Mouse (Mus musculus) macrophage (primary cell): Measurements from ENCODE around the gene Jag2. TPM values are rescaled to one million over a fixed set of nuclear protein-coding genes. Genes with fewer than 3 reads are reported as not detected.

ENCODE experiments used
- H3K27ac ChIP-seq: fragments of 350-480 bp; formaldehyde crosslinking; 2 replicates; pipeline ENCODE4 v1.9.0; 2021
- H3K36me3 ChIP-seq: fragments of 350-480 bp; formaldehyde crosslinking; 2 replicates; pipeline ENCODE4 v1.9.0; 2021; ENCODE audit errors: inconsistent target
- H3K4me3 ChIP-seq: fragments of 350-480 bp; formaldehyde crosslinking; 2 replicates; pipeline ENCODE4 v1.9.0; 2021; ENCODE audit errors: inconsistent target
- H3K79me2 ChIP-seq: fragments of 350-480 bp; formaldehyde crosslinking; 2 replicates; pipeline ENCODE4 v1.9.0; 2021; ENCODE audit errors: inconsistent target
- WGBS: methylation state at CpG from one replicate; pipeline ENCODE4 v1.1.7; 2026; ENCODE audit warnings: inconsistent platforms; ENCODE audit not compliant: missing documents; 5-methylcytosine and 5-hydroxymethylcytosine counted together
- polyA plus RNA-seq: library from polyadenylated mRNA; stranded (reverse); fragments of 250-400 nt; gene quantifications from 3 replicates; pipeline ENCODE4 v1.2.4, GENCODE M21; 2018; ENCODE audit warnings: inconsistent platforms

Jag2 gene
- polyA plus RNA-seq, 1 experiment from 2014 or later = 0.14 TPM

DNA sequence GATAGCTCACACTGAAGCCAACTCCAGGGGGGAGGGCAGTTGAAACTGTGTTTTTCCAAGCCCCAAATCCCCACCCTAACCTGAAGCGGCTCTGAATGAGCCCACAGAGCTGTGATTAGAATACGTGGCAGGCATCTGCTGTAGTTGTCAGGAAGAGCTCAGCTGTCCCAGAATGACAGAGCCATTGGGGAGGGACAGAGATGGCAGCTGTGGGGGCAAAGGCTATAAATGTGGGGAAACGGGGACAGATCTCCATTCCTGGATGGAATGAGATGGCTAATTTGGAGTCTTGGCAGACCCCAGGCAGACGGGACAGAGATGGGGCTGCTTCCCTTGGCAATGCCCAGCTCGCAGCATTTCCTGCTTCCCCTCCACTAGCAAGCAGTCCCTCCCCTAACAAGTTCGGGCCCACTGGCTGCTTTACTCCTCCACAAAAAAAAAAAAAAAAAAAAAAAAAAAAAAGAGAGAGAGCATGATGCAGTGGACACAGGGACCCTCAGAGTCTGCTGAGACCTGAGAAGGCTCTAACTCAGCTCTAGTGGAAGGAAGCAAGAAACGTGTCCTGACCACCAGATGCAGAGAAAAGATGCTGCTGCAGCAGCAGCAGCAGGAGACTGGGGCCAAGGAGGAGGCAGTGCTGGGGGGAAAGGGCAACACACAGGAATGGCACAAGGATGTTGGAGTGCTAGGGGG, 21.7 kb upstream of the Jag2 start:
- Histone ChIP-seq H3K4me3 (no peak overlapping the region), H3K36me3 (no peaks in the 10 kb centered on the region), H3K27ac (no peak overlapping the region), H3K79me2 (no peaks in the 10 kb centered on the region)
- WGBS = 49% methylated on average over 7 of the region's 7 CpGs

DNA sequence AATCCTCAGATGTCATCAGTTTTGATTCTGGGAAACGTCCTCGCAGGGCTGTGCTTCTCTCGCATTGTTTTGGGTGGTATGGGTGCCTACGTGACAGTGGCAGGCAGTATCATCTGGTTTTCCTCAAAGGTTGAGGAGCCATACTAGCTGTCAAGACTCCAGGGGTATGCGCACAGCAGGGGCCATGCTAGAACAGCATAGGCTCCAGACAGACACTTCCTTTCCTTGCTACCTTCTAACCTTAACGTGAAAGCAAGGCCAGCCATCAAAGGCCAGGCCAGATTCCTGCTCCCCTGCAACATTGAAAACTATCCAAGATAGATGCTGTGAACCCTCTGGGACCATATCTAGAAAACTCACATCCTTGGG, 21.2 kb upstream of the Jag2 start:
- no peak overlapping the region for H3K4me3 ChIP-seq

DNA sequence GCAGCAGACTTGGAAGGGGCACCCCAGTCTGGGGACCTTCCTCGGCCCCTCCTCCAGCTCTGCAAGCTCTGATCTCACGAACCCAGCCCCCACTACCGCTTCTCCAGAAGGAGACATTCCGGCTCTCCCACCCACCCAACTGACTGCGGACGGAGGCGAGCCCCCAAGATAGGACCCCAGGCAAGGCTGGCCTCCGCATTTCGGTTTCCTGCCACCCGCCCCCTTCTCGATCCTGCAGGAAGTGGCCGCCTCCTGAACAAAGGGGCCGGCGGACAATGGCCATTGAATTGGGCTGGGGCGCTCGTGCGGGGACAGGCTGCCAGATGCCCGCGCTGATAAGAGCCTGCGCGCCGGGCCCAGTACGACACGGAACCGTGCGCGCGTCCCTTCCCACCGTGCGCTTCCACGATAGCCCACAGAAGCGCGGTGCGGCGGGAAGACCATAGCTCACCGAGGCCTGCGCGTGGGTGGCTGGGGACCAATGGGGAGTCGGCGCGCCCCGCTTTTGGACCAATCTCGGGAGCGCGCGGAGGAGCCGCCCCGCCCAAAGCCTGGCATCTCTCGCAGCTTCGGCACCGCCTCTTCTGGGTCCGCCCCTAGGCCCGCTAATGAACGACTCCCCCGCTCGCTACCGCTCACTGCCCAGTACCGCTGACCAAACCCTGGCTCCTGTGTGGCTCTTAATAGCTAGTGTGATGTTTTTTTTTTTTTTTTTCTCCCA, 20.6 kb upstream of the Jag2 start:
- Histone ChIP-seq H3K4me3 (peak overlapping the region; percentile 26), H3K27ac (no peak overlapping the region), H3K36me3 (no peaks in the 10 kb centered on the region), H3K79me2 (no peaks in the 10 kb centered on the region)
- WGBS = under 1% methylated on average over 54 of the region's 58 CpGs

More for the DNA sequence above, 21.2 kb upstream of the Jag2 start:
- Histone ChIP-seq H3K79me2 (no peaks in the 10 kb centered on the region), H3K27ac (no peak overlapping the region), H3K36me3 (no peaks in the 10 kb centered on the region)
- 20% methylated on average over 6 of the region's 6 CpGs for whole genome bisulfite sequencing

DNA sequence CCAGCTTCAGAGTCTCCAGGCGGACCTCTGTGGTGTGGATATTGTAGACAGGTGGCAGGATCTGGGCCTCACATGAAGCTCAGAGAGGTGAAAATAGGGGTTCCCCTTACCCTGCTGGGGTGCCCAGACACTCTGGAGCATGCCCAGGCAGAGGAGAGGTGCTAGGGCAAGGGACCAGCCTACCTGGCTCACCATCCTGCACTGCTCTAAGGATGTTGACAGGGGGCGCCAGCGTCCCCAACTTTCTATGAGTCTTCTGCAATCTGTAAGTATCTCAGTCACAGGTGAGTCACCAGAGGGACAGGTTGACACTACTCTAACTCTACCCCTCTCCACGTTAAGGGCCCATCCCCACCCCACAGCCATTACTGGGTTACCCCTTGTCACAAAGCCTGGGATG, 17.7 kb upstream of the Jag2 start:
- Histone ChIP-seq H3K79me2 (no peaks in the 10 kb centered on the region), H3K4me3 (no peak overlapping the region), H3K27ac (no peak overlapping the region), H3K36me3 (no peaks in the 10 kb centered on the region)
- 40% methylated on average over 4 of the region's 4 CpGs for WGBS

DNA sequence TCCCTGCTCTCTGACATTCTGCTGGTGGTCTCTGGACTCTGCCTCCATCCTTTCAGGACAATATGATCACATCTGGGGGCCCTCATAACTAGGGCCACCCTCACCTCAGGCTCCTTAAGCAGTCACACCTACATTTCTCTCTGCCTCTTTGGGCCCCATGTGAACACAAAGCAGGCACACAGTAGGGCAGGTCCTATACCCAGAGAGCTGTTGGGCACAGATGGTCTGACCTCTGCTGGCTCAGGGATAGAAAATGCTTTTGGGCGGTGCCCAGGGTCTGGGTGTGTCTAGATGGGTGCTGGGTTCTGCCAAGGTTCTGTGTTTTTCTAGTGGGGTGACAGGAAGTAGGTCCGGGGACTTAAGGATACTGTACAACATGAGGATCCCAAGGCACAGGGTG, 14.1 kb upstream of the Jag2 start:
- Histone ChIP-seq H3K36me3 (no peaks in the 10 kb centered on the region), H3K27ac (no peak overlapping the region), H3K79me2 (no peaks in the 10 kb centered on the region), H3K4me3 (no peak overlapping the region)
- 67% methylated on average over 2 of the region's 2 CpGs for WGBS

DNA sequence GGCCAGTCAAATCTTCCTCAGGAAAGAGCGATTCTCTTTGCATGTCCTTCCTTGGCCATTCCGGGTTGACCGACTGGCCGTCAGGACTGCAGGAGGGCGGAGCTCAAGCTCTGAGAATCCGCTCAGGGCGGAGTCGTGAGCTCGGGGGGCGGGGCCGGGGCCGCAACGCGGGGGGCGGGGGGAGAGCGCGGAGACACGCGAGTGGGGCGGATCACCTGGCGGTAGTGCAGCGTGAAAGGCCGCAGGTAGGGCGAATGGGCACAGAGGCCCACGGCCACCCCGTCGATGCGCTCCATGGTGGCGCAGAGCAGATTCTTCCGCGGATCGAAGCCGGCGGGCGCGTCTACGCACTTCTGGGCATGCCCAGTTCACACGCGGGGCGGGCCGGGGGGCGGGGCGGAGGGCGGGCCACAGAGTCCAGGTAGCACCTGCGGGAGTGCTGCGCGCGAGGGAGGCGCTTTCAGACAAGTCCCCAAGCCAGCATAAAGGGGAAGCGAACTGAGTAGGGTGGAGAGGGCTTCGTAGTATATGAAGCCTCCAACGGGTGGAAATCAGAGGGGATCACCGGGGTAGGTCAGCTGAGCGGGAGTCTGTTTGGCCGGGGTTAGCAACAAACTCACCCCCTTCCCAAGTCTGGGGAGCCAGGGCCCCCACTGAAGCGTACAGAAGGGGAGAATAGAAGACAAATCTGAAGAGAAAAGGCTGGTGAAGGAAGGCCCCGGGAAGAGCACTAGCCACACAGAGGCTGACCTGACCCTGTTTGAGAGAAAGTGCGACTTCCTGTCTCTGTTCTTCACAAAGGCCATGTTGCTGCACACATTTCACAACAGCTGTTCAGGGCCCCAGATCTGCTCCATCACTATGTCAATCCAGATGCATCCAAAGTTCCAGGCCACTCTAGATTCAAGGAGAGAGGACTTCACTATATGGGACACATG, 12.5 kb upstream of the Jag2 start, which contains the start of gene Nudt14:
Nudt14 (minus strand) TSS at position 349 of the 938 bp plus-strand sequence.
- Histone ChIP-seq H3K4me3 (peak within 1 kb of the TSS; percentile 28), H3K36me3 (no peaks in the 10 kb centered on the region), H3K79me2 (no peaks in the 10 kb centered on the region), H3K27ac (no peak within 1 kb of the TSS)
- 4% methylated on average over 34 of the region's 58 CpGs for WGBS

DNA sequence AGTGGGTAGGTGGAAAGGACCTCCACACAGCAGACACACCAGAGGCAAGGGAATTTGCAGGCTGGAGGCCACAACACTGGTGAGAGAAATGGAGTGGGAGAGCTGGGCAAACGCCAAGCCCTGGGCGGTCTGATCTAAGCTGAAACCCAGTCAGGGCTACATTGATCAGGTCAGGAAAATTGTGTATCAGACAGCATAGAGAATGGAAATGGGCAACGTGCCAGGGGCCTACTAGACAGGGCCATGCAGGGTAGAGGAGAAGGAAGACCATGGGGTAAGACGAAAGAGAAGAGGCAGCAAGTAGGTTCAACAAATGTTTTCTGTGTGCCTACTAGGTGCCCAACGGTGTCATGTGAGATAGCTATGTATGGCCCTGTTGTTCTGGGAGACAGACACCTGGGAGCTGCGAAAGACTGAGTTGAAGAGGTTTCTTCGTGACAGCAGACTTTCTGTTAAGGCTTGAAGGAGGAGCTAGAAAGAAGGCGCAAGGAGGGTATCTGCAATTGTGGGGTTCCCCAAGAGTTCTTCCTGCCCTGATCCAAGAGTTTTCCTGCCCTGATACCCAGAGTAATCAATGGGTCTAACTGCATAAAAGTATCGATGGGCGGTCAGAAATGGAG, 11.7 kb upstream of the Jag2 start:
- H3K36me3 ChIP-seq = no peaks in the 10 kb centered on the region
- WGBS = 55% methylated on average over 10 of the region's 10 CpGs
- no peaks in the 10 kb centered on the region for H3K79me2 ChIP-seq
- H3K4me3 ChIP-seq = peak overlapping the region; percentile 28
- H3K27ac ChIP-seq = no peak overlapping the region

DNA sequence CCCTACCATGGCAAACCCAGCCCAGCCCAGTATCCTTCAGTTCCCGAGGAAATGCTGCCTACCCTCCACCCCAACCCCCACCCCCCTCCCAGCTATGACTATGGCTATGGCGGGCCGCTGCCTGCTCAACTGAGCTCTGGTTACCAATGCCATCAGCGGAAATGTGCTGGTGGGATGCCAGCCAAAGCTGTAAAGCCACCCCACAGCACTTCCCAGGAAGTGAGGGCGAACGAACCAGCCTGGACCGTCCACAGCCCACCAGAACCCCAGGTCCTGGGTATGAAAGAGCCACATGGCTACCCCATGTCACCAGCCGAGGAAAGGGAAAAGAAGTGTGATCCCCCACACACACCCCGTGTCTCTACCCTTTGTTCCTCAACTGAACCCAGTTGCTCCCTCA, 11.1 kb upstream of the Jag2 start:
- WGBS = 86% methylated on average over 9 of the region's 9 CpGs
- no peak overlapping the region for H3K4me3 ChIP-seq
- no peaks in the 10 kb centered on the region for H3K79me2 ChIP-seq

DNA sequence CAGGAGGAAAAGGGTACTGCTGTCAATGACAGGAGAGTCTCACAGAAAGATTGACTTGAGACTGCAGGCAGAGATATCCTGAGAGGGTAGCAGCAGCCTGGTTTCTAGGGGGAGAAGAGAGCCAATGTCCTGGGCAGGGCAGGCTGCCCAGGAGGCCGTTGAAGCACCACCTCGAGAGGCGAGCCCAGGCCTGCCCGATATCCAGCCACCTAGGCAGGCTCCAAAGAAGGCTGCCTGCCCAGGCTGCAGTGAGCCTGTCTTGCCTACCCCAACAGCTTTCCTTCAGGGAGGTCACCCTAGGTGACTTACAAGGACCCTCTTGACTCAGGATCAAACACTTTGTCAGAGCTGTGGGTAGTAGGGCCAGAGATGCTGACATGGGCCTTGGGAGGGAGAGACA, 10.7 kb upstream of the Jag2 start:
- Histone ChIP-seq H3K27ac (no peak overlapping the region), H3K36me3 (no peaks in the 10 kb centered on the region), H3K79me2 (no peaks in the 10 kb centered on the region), H3K4me3 (no peak overlapping the region)
- 88% methylated on average over 4 of the region's 4 CpGs for WGBS

More for the DNA sequence above, 11.1 kb upstream of the Jag2 start:
- Histone ChIP-seq H3K36me3 (no peaks in the 10 kb centered on the region), H3K27ac (no peak overlapping the region)

DNA sequence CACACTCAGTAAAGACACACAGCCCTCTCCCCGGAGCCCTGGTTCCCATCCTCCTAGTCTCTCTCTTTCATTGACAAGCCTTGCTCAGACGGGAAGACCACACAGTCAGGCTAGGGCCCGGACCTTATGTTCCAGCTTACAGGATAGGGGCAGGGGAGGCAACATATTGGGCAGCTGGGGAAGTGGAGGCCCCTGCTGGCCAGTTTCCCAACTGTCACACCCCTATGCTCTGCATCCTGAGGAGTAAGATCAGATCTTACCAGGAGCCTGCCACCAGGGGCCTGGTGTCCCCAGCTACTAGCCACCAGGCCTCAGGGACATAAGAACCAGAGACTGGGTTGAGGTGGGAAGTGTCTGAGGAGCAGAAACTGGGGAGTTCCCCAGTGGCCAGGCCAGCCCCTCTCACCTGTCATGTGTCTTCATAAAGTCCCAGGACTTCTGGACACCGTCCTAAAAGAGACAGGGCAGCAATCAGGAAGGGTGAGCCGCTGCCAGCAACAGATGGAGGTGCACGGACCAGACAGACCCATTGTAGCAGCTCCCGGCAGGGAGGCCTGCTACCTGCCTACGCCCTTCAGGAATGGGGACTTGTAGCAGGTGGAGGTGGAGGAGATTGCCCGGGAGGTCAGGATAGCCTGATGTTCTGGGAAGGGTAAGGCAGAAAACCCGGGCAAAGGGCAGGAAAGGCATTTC, 9.4 kb upstream of the Jag2 start:
- H3K36me3 ChIP-seq = no peaks in the 10 kb centered on the region
- H3K27ac ChIP-seq = no peak overlapping the region
- no peak overlapping the region for H3K4me3 ChIP-seq
- H3K79me2 ChIP-seq = no peaks in the 10 kb centered on the region
- 89% methylated on average over 10 of the region's 10 CpGs for WGBS

DNA sequence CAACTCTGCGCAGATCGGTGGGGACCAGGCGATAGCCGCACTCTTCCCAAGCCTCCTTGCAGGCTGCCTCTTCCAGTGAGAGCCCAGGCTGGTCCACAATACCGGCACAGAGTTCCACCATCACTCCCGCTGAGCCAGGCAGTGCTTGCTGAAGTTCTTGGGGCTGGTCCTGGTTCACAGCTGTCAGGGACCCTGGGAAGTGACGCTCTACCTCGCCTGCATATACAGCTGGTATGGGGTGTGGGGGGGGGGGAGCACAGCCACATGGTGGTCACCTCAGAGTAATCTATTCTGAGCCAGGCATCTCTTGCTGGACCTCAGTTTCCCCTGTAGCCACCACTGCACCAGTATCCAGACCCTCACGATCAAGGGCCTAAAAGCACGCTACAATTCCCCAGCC, 8.8 kb upstream of the Jag2 start:
- no peak overlapping the region for H3K27ac ChIP-seq
- H3K4me3 ChIP-seq = no peak overlapping the region
- over 99% methylated on average over 10 of the region's 10 CpGs for WGBS
- H3K79me2 ChIP-seq = no peaks in the 10 kb centered on the region
- H3K36me3 ChIP-seq = no peaks in the 10 kb centered on the region

DNA sequence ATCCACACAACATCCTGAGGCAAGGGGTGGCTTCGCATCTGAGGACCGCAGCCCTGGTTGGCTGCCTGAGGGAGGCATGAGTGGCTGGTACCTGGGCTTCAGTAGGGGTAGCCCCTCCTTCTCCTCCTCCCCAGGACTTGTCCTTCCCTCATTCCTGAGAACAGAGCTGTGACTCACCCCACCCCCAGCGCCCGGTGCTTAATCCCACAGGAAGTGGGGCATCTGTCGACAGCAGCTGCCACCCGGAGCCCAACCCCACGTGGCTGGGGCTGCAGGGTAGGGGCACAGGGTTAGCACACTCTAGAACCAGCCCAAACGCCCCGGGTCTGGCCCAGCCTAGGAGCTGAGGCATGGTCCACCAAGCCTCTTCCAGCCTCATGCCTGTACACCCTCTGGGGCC, 8.3 kb upstream of the Jag2 start:
- Histone ChIP-seq H3K4me3 (no peak overlapping the region), H3K36me3 (no peaks in the 10 kb centered on the region), H3K27ac (no peak overlapping the region), H3K79me2 (no peaks in the 10 kb centered on the region)
- WGBS = 58% methylated on average over 9 of the region's 9 CpGs

DNA sequence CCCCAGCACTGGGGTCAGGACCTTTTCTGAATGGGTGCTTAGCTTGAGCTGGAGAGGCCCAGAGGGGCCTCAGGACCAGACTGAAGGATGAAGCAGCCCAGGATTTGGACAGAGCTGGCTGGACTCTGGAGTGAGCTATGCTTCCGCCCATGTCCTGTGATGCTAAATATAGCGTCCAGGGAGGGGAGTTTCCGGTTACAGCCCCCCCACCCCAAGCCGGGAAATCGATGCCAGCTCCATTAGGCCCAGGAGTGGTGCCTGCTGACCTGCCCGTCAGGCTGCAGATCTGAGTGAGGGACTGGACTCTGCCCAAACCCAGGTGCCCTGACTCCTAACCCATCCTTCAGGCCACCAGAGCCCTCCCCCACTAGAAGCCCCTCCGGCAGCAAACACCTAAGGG, 3.1 kb upstream of the Jag2 start:
- no peaks in the 10 kb centered on the region for H3K36me3 ChIP-seq
- no peaks in the 10 kb centered on the region for H3K79me2 ChIP-seq
- H3K4me3 ChIP-seq = no peak overlapping the region
- WGBS = 59% methylated on average over 7 of the region's 7 CpGs
- H3K27ac ChIP-seq = no peak overlapping the region
